Mouse (Mus musculus): ENCODE measurements around the gene Sf1.

DNA sequence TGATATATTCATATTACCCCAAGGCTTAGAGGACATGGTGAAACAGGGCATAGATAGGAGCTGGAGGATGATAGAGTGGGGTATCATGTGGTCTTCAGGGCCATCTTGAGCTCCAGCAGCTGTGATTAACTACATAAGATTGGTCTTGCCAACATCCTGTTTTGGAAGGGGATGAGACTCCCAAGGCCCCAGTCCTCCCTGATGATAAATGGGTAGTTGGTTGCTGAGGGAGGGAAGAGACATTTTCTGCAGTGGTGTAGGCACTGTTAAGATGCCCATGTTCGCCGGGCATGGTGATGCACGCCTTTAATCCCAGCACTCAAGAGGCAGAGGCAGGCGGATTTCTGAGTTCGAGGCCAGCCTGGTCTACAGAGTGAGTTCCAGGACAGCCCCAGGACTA is 17.7 kb downstream of the Sf1 start:
- TF ChIP-seq EP300 (IDR thresholded peaks at IDR 0.05) (no peak), CTCF (IDR thresholded peaks at IDR 0.05) (no peak)

Measured in lung, postnatal 0 days (tissue).